Mouse (Mus musculus) ES-Bruce4 (cell line): ENCODE measurements around the gene Simc1.

Experiments
- CTCF ChIP-seq: IDR thresholded peaks from one replicate; pipeline ENCODE4 v1.8.1; 2011; ENCODE audit warnings: low read depth, low read length
- EP300 ChIP-seq: IDR thresholded peaks from 2 replicates; pipeline ENCODE4 v1.6.1; 2011; ENCODE audit warnings: low read depth, low read length; ENCODE audit not compliant: insufficient read depth
- POLR2A ChIP-seq: IDR thresholded peaks from one replicate; pipeline ENCODE4 v1.8.1; 2011; ENCODE audit warnings: low read length; ENCODE audit not compliant: insufficient read depth

DNA sequence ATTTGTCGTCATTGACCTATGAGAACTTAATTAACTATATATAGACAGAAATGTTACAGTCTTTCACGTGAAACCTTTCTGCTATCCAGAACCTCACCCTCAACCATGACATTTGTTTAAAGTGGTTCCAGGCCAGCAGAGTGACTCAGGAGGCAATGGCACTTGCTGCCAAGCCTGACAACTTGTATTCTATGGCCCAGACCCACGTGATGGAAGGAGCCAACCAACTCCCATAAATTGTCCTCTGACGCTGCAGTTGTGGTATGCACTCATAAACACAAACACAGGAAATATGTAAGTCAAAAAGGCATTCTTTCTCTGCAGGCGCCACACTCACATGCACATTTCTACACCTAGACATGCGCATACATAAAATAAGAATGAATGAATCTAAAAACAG lies 23.6 kb downstream of the Simc1 start:
- TF ChIP-seq CTCF, result no peak
- TF ChIP-seq EP300, result no peak
- no peak for TF ChIP-seq POLR2A
